ENCODE assay signal across 21 mouse cellular contexts in genomic region chr10:120066319-120066718, GRCm38 (mm10). TPM values are rescaled to one million over a fixed set of nuclear protein-coding genes. Genes with fewer than 3 reads are reported as not detected.
DNase-seq lines count a peak whose midpoint lies in the region; ATAC-seq and TF ChIP-seq lines count a peak whose summit lies in the region.
"Had no signal": no experiment of that assay in that cellular context is flagged by ENCODE, and none has a peak within 500 bp of the region (broad histone marks: within the 10 kb centered on the region; RNA-seq: fewer than 3 reads in every experiment).

No protein-coding gene starts in this region.

- DNase-seq in CD4-positive, CD25-positive, alpha-beta regulatory T cell, adult 2 months (ENCODE audit: low read depth, low spot score) = peak; percentile 18
- peak; percentile 55 for DNase-seq in CH12.LX (ENCODE audit: extremely low read depth)
- peak; percentile 15 for DNase-seq in brain, embryonic 14.5 days (ENCODE audit: low read depth)
- DNase-seq in natural killer cell, adult 2 months (ENCODE audit: low spot score in 2 of 2) = no peak
- no peak for DNase-seq in spleen, postnatal 36 days (ENCODE audit: low spot score in 2 of 2)
- DNase-seq: adrenal gland, adult 8-10 months; adrenal gland, postnatal 14 days; adrenal gland, postnatal 36 days; B cell, adult 2 months; cerebellum, adult 11-12 months; cerebellum, adult 2 months; cerebellum, adult 9-10 months; cerebellum, postnatal 10 days; cerebellum, postnatal 25 days had no signal

- TF ChIP-seq CTCF in CH12.LX (conservative IDR thresholded peaks at IDR 0.05 in 1 of 2, IDR thresholded peaks at IDR 0.05 in 1 of 2; ENCODE audit: low read depth in 2 of 2, low read length in 2 of 2) = no peak
- TF ChIP-seq CTCF in brain, embryonic 14.5 days (IDR thresholded peaks at IDR 0.05; ENCODE audit: borderline replicate concordance, extremely low read depth, insufficient read depth, insufficient read length) = no peak

- H3K27me3 ChIP-seq in CH12.LX (replicated peaks) = no peaks in the 10 kb centered on the region
- H3K27me3 ChIP-seq: embryonic facial prominence, embryonic 12.5 days; forebrain, embryonic 12.5 days had no signal

- H3K4me3 ChIP-seq in CH12.LX (replicated peaks in 1 of 3; ENCODE audit: low read depth in 2 of 3, low read length in 2 of 3, poor library complexity in 1 of 3) = no peak overlapping the region
- H3K4me3 ChIP-seq: embryonic facial prominence, embryonic 10.5 days; embryonic facial prominence, embryonic 12.5 days; forebrain, embryonic 10.5 days; forebrain, embryonic 12.5 days had no signal

- 0 out of 2 replicates have a peak overlapping the region, but pooled peaks have one; percentile 2 for H3K9ac ChIP-seq in CH12.LX (ENCODE audit: insufficient read depth, low read depth)
- H3K9ac ChIP-seq: embryonic facial prominence, embryonic 12.5 days; forebrain, embryonic 12.5 days had no signal

- TF ChIP-seq POLR2A in CH12.LX (IDR thresholded peaks at IDR 0.05; ENCODE audit: low read depth, low read length) = no peak
- TF ChIP-seq POLR2A in brain, embryonic 14.5 days (IDR thresholded peaks at IDR 0.05; ENCODE audit: borderline replicate concordance, extremely low read depth, insufficient read depth, insufficient read length, poor library complexity, severe bottlenecking) = no peak

- H3K36me3 ChIP-seq in CH12.LX (replicated peaks in 1 of 2; ENCODE audit: control insufficient read depth in 1 of 2, insufficient read depth in 1 of 2, low read length in 1 of 2) = no peaks in the 10 kb centered on the region
- H3K36me3 ChIP-seq: embryonic facial prominence, embryonic 10.5 days; embryonic facial prominence, embryonic 12.5 days; forebrain, embryonic 10.5 days; forebrain, embryonic 12.5 days had no signal

- H3K4me1 ChIP-seq in CH12.LX (ENCODE audit: control insufficient read depth in 1 of 2, insufficient read depth in 2 of 2) = peaks cover 10 to 25% of the 10 kb centered on the region in 2 experiments
- H3K4me1 ChIP-seq: embryonic facial prominence, embryonic 10.5 days; embryonic facial prominence, embryonic 12.5 days; forebrain, embryonic 10.5 days; forebrain, embryonic 12.5 days had no signal

- dilution Hi-C loops in CH12.LX (cut with MboI; ENCODE audit: extremely low pct_ligation_motif_present, extremely low pct_unique_long_range_greater_than_20kb, low sequenced_read_pairs) = no loop called here

- no peak for TF ChIP-seq RAD21 in CH12.LX (IDR thresholded peaks at IDR 0.05; ENCODE audit: low read depth, low read length)

- ATAC-seq in erythroid progenitor cell, adult 5-6 weeks (replicated peaks; ENCODE audit: low FRiP score, poor library complexity, severe bottlenecking) = no peak
- ATAC-seq: forebrain, embryonic 14.5 days; forebrain, embryonic 16.5 days had no signal

- in situ Hi-C loops in CH12.LX (cut with MboI; ENCODE audit: low pct_ligation_motif_present, low pct_unique_long_range_greater_than_20kb, low sequenced_read_pairs) = no loop called here

- no peaks in the 10 kb centered on the region for H3K79me2 ChIP-seq in CH12.LX (replicated peaks; ENCODE audit: control insufficient read depth, extremely low read depth, insufficient read depth, poor library complexity, severe bottlenecking)

- peak overlapping the region; percentile 42; the same call in 1 of the 2 replicates for H3K27ac ChIP-seq in CH12.LX (ENCODE audit: insufficient read depth, low read depth)
- H3K27ac ChIP-seq: embryonic facial prominence, embryonic 10.5 days; embryonic facial prominence, embryonic 12.5 days; forebrain, embryonic 10.5 days; forebrain, embryonic 12.5 days had no signal

- H3K4me2 ChIP-seq in CH12.LX (ENCODE audit: insufficient read depth, low read depth, poor library complexity, severe bottlenecking) = no peak overlapping the region
- H3K4me2 ChIP-seq: embryonic facial prominence, embryonic 12.5 days; forebrain, embryonic 12.5 days had no signal

- TF ChIP-seq EP300 in CH12.LX (IDR thresholded peaks at IDR 0.05; ENCODE audit: low read length) = no peak

- peaks cover 3% of the 10 kb centered on the region for H3K9me3 ChIP-seq in CH12.LX (replicated peaks; ENCODE audit: low read length)
- H3K9me3 ChIP-seq: embryonic facial prominence, embryonic 10.5 days; embryonic facial prominence, embryonic 12.5 days; forebrain, embryonic 10.5 days; forebrain, embryonic 12.5 days had no signal

TF ChIP-seq in CH12.LX, 34 proteins besides CTCF, POLR2A, EP300 and RAD21:
- TF ChIP-seq TCF12 (IDR thresholded peaks at IDR 0.05; ENCODE audit: low read depth, low read length) (peak; percentile 24; the same call in 1 of the 2 replicates), TBP (conservative IDR thresholded peaks at IDR 0.05; ENCODE audit: low read depth, low read length) (no peak), NRF1 (IDR thresholded peaks at IDR 0.05; ENCODE audit: low read depth, low read length) (peak; percentile 42; the same call in 1 of the 2 replicates), SIN3A (IDR thresholded peaks at IDR 0.05; ENCODE audit: low read length) (no peak), ETS1 (conservative IDR thresholded peaks at IDR 0.05; ENCODE audit: low read depth, low read length) (no peak), ELF1 (IDR thresholded peaks at IDR 0.05; ENCODE audit: low read depth, low read length) (peak; percentile 75), IRF4 (IDR thresholded peaks at IDR 0.05; ENCODE audit: low read depth, low read length) (peak; percentile 35; the same call in 1 of the 2 replicates), SMC3 (IDR thresholded peaks at IDR 0.05; ENCODE audit: low read depth, low read length) (no peak), MAX (IDR thresholded peaks at IDR 0.05; ENCODE audit: low read length) (0 out of 2 replicates have a peak, but pooled peaks have one; percentile 49), USF1 (IDR thresholded peaks at IDR 0.05; ENCODE audit: low read depth, low read length) (no peak)

RNA-seq across cellular contexts. Expression of gene Helb, which starts 46.5 kb away (rescaled TPM):
- total RNA-seq in CH12.LX (2012; rRNA removed) (15.6 and 16.0 TPM in 2 replicates), CH12.LX (2014; rRNA removed) (21.8 and 22.0 TPM in 2 replicates)
- 15.5 and 16.4 TPM in 2 replicates for polyA plus RNA-seq in CH12.LX (2012; ENCODE audit: insufficient read length, low read depth)
- 3.6 and 4.7 TPM in 2 replicates for polyA plus RNA-seq in brain, embryonic 14.5 days (2012; rRNA removed)
- 25.6 and 31.0 TPM in 2 replicates for total RNA-seq in erythroid progenitor cell, adult 5-6 weeks (2015; ENCODE audit: low replicate concordance)
- 46.1 and 48.0 TPM in 2 replicates for total RNA-seq in erythroid progenitor cell, adult 5-6 weeks (2017; ENCODE audit: low replicate concordance)

Comparison
In these comparisons a context has a peak if more than half of its experiments do, and no peak if none do; other contexts are left out.
1. DNase-seq: peak in CD4-positive, CD25-positive, alpha-beta regulatory T cell, adult 2 months (single experiment), CH12.LX (single experiment) and brain, embryonic 14.5 days (single experiment); none in natural killer cell, adult 2 months (0 of 2) and spleen, postnatal 36 days (0 of 2).